Mouse (Mus musculus) C2C12 (cell line): ENCODE data around the gene Nav2. TPM values are rescaled to one million over a fixed set of nuclear protein-coding genes. Genes with fewer than 3 reads are reported as not detected.

ENCODE experiments used
- H3K27me3 ChIP-seq: one replicate; pipeline ENCODE4 v1.6.1; 2011; ENCODE audit not compliant: control insufficient read depth, insufficient read depth, insufficient read length
- H3K36me3 ChIP-seq: one replicate; pipeline ENCODE4 v1.6.1; 2011; ENCODE audit not compliant: control insufficient read depth, insufficient read depth
- H3K4me3 ChIP-seq: one replicate; pipeline ENCODE4 v1.5.1; 2011; ENCODE audit warnings: mild to moderate bottlenecking, control low read depth; ENCODE audit not compliant: poor library complexity, insufficient read depth, severe bottlenecking
- H3K79me2 ChIP-seq: one replicate; pipeline ENCODE4 v1.6.1; 2011; ENCODE audit not compliant: control insufficient read depth, insufficient read depth
- H3K79me3 ChIP-seq: one replicate; pipeline ENCODE4 v1.6.1; 2011; ENCODE audit warnings: low read depth, control low read depth
- H3ac ChIP-seq: one replicate; pipeline ENCODE3; 2011; ENCODE audit warnings: low read depth; ENCODE audit not compliant: control insufficient read depth, insufficient read length
- CEBPB ChIP-seq: IDR thresholded peaks from one replicate; pipeline ENCODE4 v1.6.1; 2011; ENCODE audit warnings: low read depth, mild to moderate bottlenecking, control low read depth, moderate library complexity
- CTCF ChIP-seq: IDR thresholded peaks from one replicate; pipeline ENCODE4 v1.5.1; 2011; ENCODE audit not compliant: control insufficient read depth, insufficient read depth, insufficient read length
- FOSL1 ChIP-seq: IDR thresholded peaks from one replicate; pipeline ENCODE4 v1.8.0; 2011; ENCODE audit warnings: mild to moderate bottlenecking, low read length; ENCODE audit not compliant: poor library complexity, insufficient read depth, severe bottlenecking
- MAX ChIP-seq: IDR thresholded peaks from one replicate; pipeline ENCODE4 v1.6.1; 2011; ENCODE audit warnings: mild to moderate bottlenecking, control low read depth
- MYOD1 ChIP-seq: IDR thresholded peaks from one replicate; pipeline ENCODE4 v1.6.1; 2011; ENCODE audit warnings: low read depth; ENCODE audit not compliant: control insufficient read depth, insufficient read length
- MYOG ChIP-seq: IDR thresholded peaks from one replicate; pipeline ENCODE4 v1.6.1; 2011; ENCODE audit not compliant: control insufficient read depth, insufficient read length; ENCODE audit errors: extremely low read depth
- USF1 ChIP-seq: IDR thresholded peaks from one replicate; pipeline ENCODE4 v1.6.1; 2011; ENCODE audit warnings: low read depth, mild to moderate bottlenecking, control low read depth, moderate library complexity
- polyA plus RNA-seq: library from polyadenylated mRNA; unstranded; fragments of >200 nt; fragmentation: generic; extraction: Trizol; gene quantifications from one replicate; pipeline ENCODE4 v1.2.1, GENCODE M21; 2012; ENCODE audit warnings: missing spikeins

Gene Nav2
- polyA plus RNA-seq, 1 experiment = 4.7 TPM

DNA sequence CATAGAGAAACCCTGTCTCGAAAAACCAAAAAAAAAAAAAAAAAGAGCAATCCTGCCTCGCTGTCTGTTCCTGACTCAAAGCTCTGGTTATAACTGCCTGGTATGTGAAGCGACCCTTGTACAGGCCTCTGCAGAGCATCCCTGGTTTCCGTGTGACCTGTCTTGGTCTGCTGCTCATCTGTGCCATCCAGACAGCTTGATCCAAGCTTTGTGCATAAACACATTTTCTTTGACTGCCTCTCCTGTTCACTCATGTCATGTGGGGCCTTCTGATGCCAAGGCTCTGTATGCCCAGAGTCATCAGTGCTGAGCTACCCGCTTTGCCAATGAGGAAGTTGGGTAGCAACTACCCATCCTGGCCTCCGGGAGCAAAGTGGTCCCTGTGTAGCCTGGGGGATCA lies 591.1 kb downstream of the Nav2 start:
- no peaks in the 10 kb centered on the region for H3K79me3 ChIP-seq
- H3ac ChIP-seq = no peak overlapping the region
- H3K36me3 ChIP-seq = no peaks in the 10 kb centered on the region
- no peaks in the 10 kb centered on the region for H3K79me2 ChIP-seq
- no peak overlapping the region for H3K4me3 ChIP-seq
- no peaks in the 10 kb centered on the region for H3K27me3 ChIP-seq
- TF ChIP-seq CEBPB (no peak), MYOD1 (no peak), USF1 (no peak), MYOG (no peak), FOSL1 (no peak), CTCF (no peak), MAX (no peak)

DNA sequence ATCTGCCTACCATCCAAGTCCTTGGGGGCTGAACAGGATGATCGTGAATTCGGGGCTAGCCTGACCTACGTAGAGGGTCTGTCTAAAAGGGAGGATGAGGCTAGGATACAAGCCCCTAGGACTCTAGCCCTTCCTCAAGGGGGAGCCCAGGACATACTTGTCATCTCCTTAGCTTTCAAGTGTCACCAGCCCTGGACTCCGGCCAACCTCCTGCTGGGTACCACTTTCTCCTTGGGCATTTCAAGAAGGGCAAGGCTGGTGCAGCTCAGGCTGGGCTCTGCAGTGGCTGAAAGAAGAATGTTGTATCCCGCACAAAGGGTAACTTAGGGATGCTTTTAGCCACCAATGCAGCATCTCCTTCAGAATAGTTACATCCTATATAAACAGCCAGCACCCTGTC lies 592.4 kb downstream of the Nav2 start:
- no peaks in the 10 kb centered on the region for H3K79me3 ChIP-seq
- no peak overlapping the region for H3K4me3 ChIP-seq
- no peaks in the 10 kb centered on the region for H3K27me3 ChIP-seq
- H3K36me3 ChIP-seq = no peaks in the 10 kb centered on the region
- H3ac ChIP-seq = no peak overlapping the region
- H3K79me2 ChIP-seq = no peaks in the 10 kb centered on the region
- TF ChIP-seq MYOG (no peak), MYOD1 (no peak), FOSL1 (no peak), CEBPB (no peak), MAX (no peak), CTCF (no peak), USF1 (no peak)

DNA sequence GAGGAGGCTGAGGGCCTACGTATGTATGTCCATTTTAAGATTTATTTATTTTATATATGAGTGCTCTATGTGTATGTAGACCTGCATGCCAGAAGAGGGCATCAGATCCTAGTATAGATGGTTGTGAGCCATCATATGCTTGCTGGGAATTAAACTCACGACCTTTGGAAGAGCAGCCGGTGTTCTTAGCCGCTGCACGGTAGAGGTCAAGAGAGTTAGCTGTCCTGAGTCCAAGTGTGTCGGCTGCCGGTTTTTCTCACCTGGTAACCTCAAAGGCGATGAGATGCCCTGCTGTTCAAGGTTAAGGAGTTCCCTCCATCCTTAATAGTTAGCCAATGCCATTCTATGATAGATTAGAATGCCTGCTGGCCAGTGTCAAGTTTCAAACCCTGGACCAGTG lies 594.9 kb downstream of the Nav2 start:
- no peaks in the 10 kb centered on the region for H3K27me3 ChIP-seq
- no peaks in the 10 kb centered on the region for H3K36me3 ChIP-seq
- TF ChIP-seq CEBPB (no peak), MAX (no peak), MYOD1 (no peak), USF1 (no peak), MYOG (no peak), CTCF (no peak), FOSL1 (no peak)
- no peaks in the 10 kb centered on the region for H3K79me3 ChIP-seq
- H3ac ChIP-seq = no peak overlapping the region
- no peak overlapping the region for H3K4me3 ChIP-seq
- no peaks in the 10 kb centered on the region for H3K79me2 ChIP-seq

DNA sequence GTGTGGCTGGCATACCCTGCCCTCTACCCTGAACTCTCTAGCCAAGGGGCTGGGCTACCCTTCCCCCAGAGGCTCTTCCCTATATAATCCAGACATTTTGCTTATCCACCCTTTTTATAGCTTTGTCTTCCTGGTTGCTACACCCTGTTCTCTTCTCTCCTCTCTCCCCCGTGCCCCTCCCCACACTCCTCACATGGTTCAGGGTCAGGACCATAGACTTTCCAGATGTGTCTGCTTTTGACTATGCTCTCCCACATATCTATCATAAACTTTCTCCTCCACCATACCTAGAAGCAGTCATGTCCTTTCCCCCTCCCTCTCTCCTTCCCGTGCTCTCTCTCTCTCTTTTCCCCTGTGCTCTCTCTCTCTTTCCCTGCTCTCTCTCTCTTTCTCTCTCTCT lies 595.4 kb downstream of the Nav2 start:
- H3ac ChIP-seq = no peak overlapping the region
- H3K4me3 ChIP-seq = no peak overlapping the region
- no peak for TF ChIP-seq FOSL1
- no peak for TF ChIP-seq CTCF
- no peak for TF ChIP-seq CEBPB
- TF ChIP-seq MYOG = no peak
- TF ChIP-seq USF1 = no peak
- no peak for TF ChIP-seq MAX
- TF ChIP-seq MYOD1 = no peak
- H3K79me2 ChIP-seq = no peaks in the 10 kb centered on the region
- H3K27me3 ChIP-seq = no peaks in the 10 kb centered on the region
- H3K79me3 ChIP-seq = no peaks in the 10 kb centered on the region
- no peaks in the 10 kb centered on the region for H3K36me3 ChIP-seq

DNA sequence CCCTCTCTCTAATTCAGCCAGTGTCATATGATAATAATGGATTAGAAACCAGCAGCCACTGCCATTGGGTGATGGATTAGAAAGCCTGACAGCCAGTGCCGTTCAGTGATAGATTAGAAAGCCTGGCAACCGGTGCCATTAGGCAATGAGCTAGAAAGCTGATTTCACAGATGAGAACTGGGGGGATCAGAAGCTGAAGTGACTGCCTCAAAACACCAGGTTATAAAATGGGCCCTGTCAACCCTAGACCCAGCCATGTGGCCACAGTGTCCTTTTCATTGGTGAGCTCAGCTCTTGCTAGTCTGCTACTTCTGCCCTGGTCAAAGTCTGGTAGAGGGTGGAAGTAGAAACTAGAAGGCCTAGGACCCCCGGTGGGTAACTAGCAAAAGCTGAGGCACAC lies 595.8 kb downstream of the Nav2 start:
- TF ChIP-seq CEBPB = no peak
- TF ChIP-seq MYOG = no peak
- TF ChIP-seq FOSL1 = no peak
- no peak for TF ChIP-seq MYOD1
- TF ChIP-seq CTCF = no peak
- TF ChIP-seq MAX = no peak
- TF ChIP-seq USF1 = no peak

DNA sequence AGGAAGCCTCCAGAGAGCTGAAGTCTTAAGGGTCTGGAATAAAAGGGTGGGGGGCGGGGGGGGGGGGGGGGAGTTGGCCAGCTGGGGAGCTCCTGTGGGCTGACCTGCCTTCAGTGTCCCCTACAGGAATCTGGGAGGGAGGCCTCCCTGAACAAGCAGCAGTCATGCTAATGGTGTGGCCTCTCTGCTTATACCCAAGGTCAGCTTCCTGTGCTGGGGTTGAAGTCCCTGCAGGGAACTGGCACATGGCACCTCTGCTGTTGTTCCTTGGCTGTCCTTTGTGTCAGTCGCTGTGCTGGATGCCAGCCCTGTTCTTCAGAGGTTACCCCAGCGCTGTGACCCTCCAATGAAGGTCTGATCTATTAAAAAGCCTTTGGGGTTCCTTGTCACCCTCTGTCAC lies 596.5 kb downstream of the Nav2 start:
- Histone ChIP-seq H3K79me3 (no peaks in the 10 kb centered on the region), H3K4me3 (no peak overlapping the region), H3K36me3 (no peaks in the 10 kb centered on the region), H3K27me3 (no peaks in the 10 kb centered on the region), H3K79me2 (no peaks in the 10 kb centered on the region), H3ac (no peak overlapping the region)
- no peak for TF ChIP-seq MYOG
- TF ChIP-seq USF1 = no peak

More for the DNA sequence above, 595.8 kb downstream of the Nav2 start:
- no peaks in the 10 kb centered on the region for H3K36me3 ChIP-seq
- no peaks in the 10 kb centered on the region for H3K79me3 ChIP-seq
- no peaks in the 10 kb centered on the region for H3K79me2 ChIP-seq
- H3ac ChIP-seq = no peak overlapping the region
- no peaks in the 10 kb centered on the region for H3K27me3 ChIP-seq
- H3K4me3 ChIP-seq = no peak overlapping the region
